Comparison of ENCODE assay signal across 13 mouse cellular contexts in genomic region chr17:79942418-79942817, GRCm38 (mm10).
"Had no signal": no experiment of that assay in that cellular context is flagged by ENCODE, and none has a peak within 500 bp of the region (broad histone marks: within the 10 kb centered on the region; RNA-seq: fewer than 3 reads in every experiment).

No protein-coding gene starts in this region.

- H3K27ac ChIP-seq: kidney, postnatal 0 days; limb, embryonic 12.5 days; limb, embryonic 15.5 days; midbrain, embryonic 13.5 days had no signal

- H3K4me2 ChIP-seq: limb, embryonic 12.5 days; limb, embryonic 15.5 days; liver, embryonic 11.5 days; midbrain, embryonic 13.5 days had no signal

- H3K9me3 ChIP-seq: limb, embryonic 12.5 days; limb, embryonic 15.5 days; midbrain, embryonic 13.5 days had no signal

- H3K4me1 ChIP-seq: limb, embryonic 15.5 days had no signal

- H3K27me3 ChIP-seq: limb, embryonic 12.5 days; midbrain, embryonic 13.5 days had no signal

- H3K36me3 ChIP-seq: limb, embryonic 12.5 days; limb, embryonic 15.5 days; midbrain, embryonic 13.5 days had no signal

- H3K4me3 ChIP-seq: limb, embryonic 12.5 days; limb, embryonic 15.5 days; midbrain, embryonic 13.5 days had no signal

- DNase-seq: kidney, adult 2 months; kidney, postnatal 25 days; left cerebral cortex, postnatal 4 days; lung, adult 2 months; lung, postnatal 14 days; lung, postnatal 4 days; thymus, postnatal 25 days had no signal

- H3K9ac ChIP-seq: limb, embryonic 12.5 days; limb, embryonic 15.5 days; midbrain, embryonic 13.5 days had no signal

- ATAC-seq: intestine, postnatal 0 days; midbrain, embryonic 13.5 days had no signal
